Mouse (Mus musculus): ENCODE results near the gene Ecpas. TPM values are rescaled to one million over a fixed set of nuclear protein-coding genes. Genes with fewer than 3 reads are reported as not detected.

The Ecpas gene
- total and polyA plus RNA-seq, 3 experiments, result 55.6 to 194 (median 132) TPM

GRCm38 (mm10) chr4:58911069-58911830, 1.3 kb downstream of the Ecpas start:
- DNase-seq, result peak; percentile 81

GRCm38 (mm10) chr4:58910175-58911068, 2.1 kb downstream of the Ecpas start:
- peak; percentile 36 for DNase-seq

- no peak for DNase-seq
Measured at GRCm38 (mm10) chr4:58907453-58907852, 5.1 kb downstream of the Ecpas start.

- peak; percentile 56 for DNase-seq
Measured at GRCm38 (mm10) chr4:58898318-58898717, 14.2 kb downstream of the Ecpas start.

GRCm38 (mm10) chr4:58897436-58897835, 15.1 kb downstream of the Ecpas start:
- no peak for DNase-seq

- DNase-seq, result no peak
Measured at GRCm38 (mm10) chr4:58894399-58894798, 18.1 kb downstream of the Ecpas start.

- DNase-seq, result no peak
Measured at GRCm38 (mm10) chr4:58890035-58890782, 22.3 kb downstream of the Ecpas start.

- peak; percentile 57 for DNase-seq
Measured at GRCm38 (mm10) chr4:58888568-58888967, 24.0 kb downstream of the Ecpas start.

GRCm38 (mm10) chr4:58887626-58888025, 24.9 kb downstream of the Ecpas start:
- peak; percentile 44 for DNase-seq

- DNase-seq, result no peak
Measured at GRCm38 (mm10) chr4:58886778-58887177, 25.8 kb downstream of the Ecpas start.

- DNase-seq, result no peak
Measured at GRCm38 (mm10) chr4:58885341-58885740, 27.2 kb downstream of the Ecpas start.

- no peak for DNase-seq
Measured at GRCm38 (mm10) chr4:58883841-58884240, 28.7 kb downstream of the Ecpas start.

GRCm38 (mm10) chr4:58874373-58874772, 38.2 kb downstream of the Ecpas start:
- no peak for DNase-seq

- DNase-seq, result peak; percentile 85
Measured at GRCm38 (mm10) chr4:58867242-58867641, 45.3 kb downstream of the Ecpas start.

GRCm38 (mm10) chr4:58832908-58833307, 79.6 kb downstream of the Ecpas start:
- DNase-seq, result no peak

- peak; percentile 77 for DNase-seq
Measured at GRCm38 (mm10) chr4:58825921-58826320, 86.6 kb downstream of the Ecpas start.

- no peak for DNase-seq
Measured at GRCm38 (mm10) chr4:58787616-58788015, 124.9 kb downstream of the Ecpas start, which contains the start of gene Olfr267. Olfr267 (minus strand) TSS chr4:58787716.

GRCm38 (mm10) chr4:58786659-58787058, 125.9 kb downstream of the Ecpas start:
- DNase-seq, result no peak

GRCm38 (mm10) chr4:58763417-58763816, 149.1 kb downstream of the Ecpas start:
- no peak for DNase-seq

GRCm38 (mm10) chr4:58749510-58749909, 163.0 kb downstream of the Ecpas start:
- DNase-seq, result no peak

- DNase-seq, result peak; percentile 14
Measured at GRCm38 (mm10) chr4:58749101-58749500, 163.4 kb downstream of the Ecpas start.
